Mouse (Mus musculus) embryo, embryonic 11 days (tissue): ENCODE results near the gene Pip4k2b.
"Not testable (repeated sequence)": the region's sequence is repeated elsewhere in the genome, so short reads cannot be mapped to it uniquely, and the experiment has no call there.

Experiments
- DNase-seq: peaks from one replicate; pipeline ENCODE4 v3.0.0-alpha.2; 2015

The Pip4k2b gene

DNA sequence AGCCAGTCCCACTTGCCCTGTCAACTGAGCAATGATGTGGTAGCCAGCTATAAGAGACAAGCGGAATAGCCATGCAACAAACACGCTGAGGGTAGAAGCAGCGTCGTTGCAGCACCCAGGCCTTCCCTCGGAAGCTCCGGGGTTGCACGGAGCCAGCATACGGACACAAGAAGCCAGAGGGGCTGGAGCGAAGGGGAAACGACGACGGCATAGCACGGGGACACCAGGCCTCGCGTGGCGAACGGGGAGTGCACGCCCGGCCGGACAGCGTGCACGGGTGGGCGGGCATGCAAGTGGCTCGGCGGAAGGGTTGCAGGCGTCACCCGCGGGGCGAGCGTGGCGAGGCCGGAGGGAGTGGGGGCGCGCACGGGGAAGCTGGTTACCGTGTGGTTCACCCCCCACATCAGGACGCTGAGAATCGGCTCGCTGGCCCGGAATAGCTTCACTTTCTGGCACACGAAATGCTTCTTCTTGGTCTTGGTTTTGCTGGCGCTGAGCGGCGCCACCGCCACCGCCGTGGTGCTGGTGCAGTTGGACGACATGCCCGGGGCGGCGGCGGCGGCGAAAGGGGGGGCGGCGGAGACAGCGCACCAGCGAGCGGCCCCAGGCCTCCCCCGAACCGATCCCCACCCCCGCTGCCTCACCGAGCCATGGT is at the start of gene Pip4k2b:
TSS of gene Pip4k2b (minus strand) at position 642 of the 655 bp plus-strand sequence.
- peak; percentile 68 for DNase-seq

DNA sequence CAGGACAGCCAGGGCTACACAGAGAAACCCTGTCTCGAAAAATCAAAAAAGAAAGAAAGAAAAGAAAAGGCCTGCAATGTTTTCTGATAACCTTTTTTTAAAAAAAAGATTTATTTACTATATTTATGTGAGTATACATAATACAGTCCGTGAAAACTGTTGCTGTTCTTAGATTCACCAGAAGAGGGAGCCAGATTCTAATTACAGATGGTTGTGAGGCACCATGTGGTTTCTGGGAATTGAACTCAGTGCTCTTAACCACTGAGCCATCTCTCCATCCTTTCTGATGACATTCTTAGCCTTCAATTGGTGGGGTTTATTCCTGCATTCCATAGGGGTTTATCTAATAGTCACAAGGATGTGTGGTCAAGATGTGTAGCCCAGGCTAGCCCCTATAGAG is 48.7 kb upstream of the Pip4k2b start:
- peak; percentile 65 for DNase-seq

DNA sequence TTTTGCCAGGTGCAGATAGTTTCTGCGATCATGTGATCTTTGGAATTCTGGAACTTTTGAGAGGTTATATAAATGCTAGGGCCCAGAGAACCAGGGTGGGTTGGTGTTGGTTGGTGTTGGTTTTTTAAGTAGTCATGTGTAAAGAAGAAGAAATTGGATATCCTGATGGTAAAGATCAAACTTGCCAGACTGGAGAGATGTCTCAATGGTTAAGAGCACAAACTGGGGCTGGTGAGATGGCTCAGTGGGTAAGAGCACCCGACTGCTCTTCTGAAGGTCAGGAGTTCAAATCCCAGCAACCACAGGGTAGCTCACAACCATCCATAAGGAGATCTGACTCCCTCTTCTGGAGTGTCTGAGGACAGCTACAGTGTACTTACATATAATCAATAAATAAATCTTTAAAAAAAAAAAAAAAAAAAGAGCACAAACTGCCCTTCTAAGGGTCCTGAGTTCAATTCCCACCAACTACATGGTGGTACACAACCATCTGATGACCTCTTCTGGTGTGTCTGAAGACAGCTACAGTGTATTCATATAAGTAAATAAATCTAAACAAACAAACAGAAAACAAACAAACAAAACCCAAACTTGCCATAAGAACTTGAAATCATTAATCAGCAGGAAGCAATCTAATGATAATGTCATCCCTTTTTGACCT is 46.4 kb upstream of the Pip4k2b start:
- DNase-seq: not testable (repeated sequence)

DNA sequence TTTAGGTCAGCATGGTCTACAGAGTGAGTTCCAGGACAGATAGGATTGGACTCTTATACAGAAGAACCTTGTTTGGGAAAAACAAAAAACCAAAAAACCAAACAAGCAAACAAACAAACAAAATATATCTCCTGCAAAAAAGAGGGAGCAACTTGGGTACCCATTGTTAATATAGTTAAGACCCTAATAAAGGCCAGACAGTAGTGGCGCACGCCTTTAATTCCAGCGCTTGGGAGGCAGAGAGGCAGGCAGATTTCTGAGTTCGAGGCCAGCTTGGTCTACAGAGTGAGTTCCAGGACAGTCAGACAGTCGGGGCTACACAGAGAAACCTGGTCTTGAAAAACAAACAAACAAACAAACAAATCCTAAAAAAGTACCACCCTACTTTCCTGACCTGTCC is 45.2 kb upstream of the Pip4k2b start:
- no peak for DNase-seq

DNA sequence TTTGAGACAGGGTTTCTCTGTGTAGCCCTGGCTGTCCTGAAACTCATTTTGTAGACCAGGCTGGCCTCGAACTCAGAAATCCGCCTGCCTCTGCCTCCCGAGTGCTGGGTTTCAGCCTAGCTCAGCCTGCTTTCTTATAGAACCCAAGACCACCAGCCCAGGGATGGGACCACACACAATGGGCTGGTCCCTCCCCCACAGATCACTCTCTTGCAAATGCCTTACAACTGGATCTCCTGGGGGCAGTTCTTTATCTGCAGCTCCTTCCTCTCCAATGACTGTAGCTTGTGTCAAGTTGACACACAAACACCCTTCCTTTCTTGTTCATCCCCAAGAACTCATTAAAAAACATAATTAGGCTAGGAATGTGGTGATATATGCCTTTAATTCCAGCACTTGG is 43.5 kb upstream of the Pip4k2b start:
- no peak for DNase-seq

DNA sequence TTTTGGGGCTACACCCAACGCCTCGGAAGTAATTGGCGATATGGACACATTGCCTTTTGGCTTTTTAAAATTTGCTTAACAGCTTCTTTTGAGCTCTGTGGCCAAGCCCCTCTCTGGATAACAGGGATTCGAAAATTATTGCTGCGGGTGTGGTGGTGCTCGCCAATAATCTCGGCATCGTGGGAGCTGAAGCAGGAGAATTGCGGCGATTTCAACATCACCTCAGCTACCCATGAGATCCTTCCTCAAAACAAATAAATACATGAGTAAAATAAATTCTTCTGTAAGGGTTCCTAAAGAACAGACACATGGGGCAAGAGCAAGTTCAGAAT is 38.0 kb upstream of the Pip4k2b start:
- DNase-seq: no peak

DNA sequence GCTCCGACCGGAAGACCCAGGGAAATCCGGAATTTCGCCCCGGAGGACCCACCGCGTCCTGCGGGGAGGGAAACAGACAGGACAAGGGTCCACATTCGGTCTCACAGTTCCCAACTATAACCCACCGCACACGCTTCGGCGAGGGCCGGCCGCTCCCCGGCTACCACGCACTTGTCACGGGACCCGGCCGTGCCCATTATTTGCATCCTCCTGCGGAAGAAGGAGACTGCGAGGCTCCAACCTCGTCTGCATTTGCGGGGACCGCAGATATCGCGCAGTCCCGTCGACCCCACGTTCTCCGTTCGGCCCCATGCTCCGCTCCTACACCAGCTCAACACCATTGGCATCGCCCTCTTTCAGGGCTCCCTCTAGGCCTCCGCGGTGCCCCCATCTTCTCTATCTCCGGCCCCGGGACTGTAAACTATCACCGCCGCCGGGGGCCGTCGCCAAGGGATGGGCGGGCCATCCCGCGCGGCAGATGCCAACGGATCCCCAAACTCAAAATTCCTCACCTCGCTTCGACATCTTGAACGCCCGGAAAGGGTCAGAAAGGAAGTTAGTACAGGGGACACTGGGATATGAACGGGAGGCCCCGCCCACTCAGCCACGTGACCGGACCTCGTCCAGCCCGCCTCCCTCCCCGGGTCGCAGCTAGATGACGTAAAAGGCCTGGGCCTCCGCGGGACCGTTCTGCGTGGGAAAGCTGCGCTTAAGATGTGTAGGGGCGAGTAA is 37.5 kb upstream of the Pip4k2b start, which contains the start of gene Rpl23:
TSS of gene Rpl23 (minus strand) at position 606 of the 732 bp plus-strand sequence.
- peak; percentile 99 for DNase-seq

DNA sequence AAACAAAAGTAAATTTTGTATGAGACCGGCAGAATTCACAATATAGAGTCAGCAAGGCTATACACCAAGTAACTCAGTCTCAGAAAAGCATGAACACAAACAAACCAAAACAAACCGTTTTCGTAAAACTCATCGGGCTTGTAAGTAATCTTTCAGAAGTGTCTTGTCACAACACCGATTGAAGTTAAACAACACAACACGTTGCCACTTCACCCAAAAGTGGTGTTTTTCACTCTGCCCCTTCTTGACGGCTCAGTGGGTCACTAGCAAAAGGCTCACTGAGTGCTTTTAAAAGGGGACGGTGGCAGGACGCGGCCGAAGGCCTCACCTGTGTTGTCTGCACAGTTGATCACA is 37.0 kb upstream of the Pip4k2b start:
- DNase-seq: no peak

DNA sequence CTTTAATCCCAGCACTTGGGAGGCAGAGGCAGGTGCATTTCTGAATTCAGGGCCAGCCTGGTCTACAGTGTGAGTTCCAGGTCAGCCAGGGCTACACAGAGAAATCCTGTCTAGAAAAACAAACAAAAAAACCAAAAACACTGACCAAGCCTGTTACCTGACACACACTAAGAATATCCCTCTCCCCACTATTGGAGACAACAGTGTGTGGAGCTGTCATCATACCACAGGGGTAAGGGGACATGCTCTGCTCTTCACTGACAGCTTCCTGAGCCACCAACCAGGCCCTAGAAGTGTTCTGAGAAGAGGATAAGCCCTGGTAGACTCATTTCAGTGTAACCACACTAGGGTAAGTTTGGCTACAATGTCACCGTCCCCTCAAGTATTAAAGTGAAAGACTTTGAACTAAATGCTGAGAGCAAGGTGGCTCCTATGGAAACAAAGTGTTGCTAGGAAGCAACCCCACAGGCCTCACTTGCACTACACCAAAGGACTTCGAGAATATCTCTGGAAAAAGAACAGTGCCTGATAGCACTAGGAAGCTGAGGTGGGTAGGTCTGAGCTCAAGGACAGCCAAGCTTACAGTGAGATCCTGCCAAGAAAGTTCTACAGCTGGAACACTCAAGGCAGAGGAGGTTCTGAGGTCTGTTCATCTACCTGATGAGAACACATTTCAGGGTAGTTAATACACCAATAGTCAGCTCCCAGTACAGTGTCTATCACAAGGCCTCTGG is 35.6 kb upstream of the Pip4k2b start:
- DNase-seq: no peak

DNA sequence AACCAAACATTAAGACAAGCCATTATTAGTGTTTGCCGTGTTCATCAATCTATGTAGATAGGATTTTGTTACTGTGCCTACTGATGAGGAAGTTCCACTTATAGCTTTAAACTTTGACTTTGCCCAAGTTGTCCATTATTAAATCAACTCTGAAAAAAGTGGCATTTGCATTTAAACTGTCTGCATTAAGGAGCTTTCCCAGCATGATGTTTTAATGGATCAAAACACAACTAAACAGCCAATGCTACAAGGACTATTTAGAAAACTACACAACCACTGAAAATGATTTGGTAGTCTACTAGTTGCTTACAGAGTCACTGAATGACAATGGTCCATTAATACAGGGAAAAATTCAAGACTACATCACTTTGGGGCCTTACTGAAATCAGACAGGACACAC is 34.4 kb upstream of the Pip4k2b start:
- no peak for DNase-seq

DNA sequence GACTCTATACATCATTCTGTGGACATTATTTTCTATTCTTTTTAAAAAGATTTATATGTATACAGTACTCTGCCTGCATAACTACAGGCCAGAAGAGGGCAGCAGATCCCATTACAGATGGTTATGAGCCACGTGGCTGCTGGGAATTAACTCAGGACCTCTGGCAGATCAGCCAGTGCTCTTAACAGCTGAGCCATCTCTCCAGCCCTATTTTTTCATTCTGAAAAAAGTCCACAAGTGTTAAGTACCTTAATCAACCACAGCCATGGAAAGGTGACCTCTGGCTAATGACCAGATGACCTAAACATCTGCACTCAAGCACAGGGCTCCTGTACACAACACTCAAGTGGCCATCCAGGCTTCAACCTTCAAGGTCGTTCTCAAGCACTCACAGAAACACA is 32.6 kb upstream of the Pip4k2b start:
- DNase-seq: peak; percentile 50

DNA sequence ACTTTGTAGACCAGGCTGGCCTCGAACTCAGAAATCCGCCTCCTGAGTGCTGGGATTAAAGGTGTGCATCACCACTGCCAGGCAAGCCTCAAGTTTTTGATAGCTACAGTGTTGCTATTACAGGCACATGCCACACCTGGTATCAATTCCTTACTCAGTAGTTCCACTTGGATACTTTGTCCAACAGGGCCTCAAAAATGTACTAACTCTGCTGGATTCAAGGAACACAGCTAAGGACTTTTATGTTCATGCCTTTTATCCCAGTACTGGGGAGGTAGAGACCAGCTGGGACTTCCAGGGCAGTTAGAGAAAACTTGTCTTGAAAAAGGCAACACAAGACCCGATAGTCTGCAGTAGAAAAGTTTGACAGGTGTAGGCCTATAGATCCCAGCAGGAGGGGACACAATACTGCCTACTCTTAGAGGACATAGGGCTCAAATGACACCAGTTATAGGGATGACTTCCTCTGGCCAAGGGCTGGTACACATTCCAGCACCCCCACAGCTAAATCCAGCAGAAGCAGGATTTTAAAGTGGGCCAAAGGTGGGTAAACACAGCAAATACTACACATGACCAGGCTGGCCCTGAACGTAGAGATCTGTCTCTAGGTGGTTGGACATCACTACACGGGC is 32.1 kb upstream of the Pip4k2b start:
- peak; percentile 16 for DNase-seq

DNA sequence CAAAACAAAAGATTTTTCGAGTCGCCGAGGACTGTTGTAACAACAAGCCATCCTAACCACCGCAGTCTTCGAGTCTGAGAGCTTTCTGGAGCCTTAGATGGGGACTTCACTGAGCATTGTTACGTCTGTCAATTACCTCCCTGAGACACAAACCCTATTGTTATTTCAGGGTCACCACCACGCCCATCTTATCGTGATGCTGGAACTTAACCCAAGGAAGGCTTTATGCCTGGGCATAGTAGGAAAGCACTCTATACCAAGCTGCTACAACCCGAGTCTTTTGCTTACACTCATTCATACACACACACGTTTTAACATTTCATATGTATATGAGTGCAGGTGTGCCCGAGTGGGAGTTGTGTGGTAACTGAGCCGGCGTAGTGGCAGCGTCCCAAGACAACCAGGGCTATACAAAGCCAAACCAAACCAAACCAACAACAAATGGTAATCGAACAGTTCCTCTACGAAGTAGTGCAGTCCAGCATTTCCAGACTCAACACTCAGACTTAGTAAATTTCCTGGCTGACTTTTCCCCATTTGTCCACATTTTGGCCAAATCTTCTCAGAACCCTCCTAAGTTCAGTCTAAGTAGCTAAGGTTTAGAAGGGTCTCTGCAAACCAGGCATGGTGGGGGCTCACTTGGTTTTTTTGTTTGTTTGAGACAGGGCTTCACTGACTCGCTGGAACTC is 31.4 kb upstream of the Pip4k2b start, which contains the start of gene 1700001P01Rik:
TSS of gene 1700001P01Rik (minus strand) at position 111 of the 689 bp plus-strand sequence.
- peak; percentile 19 for DNase-seq

DNA sequence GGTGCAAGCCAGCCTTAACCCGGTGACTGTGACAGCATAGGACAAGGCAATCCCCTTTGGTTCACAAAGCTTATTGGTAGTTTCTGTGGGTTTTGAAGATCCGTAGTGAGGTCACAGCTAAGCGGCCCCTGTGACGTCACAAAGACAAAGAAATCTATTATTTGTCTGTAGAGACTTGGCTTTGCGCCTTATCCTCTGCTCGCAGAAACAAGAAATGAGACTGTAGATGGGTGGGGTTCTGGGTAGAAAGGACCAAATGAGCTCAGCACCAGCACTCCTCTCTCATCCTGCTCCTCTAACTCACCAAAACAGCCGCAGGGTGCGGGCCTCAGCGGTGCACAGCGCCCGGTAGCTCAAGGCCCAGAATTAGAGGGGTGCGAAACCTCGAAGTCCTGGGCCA is 30.7 kb upstream of the Pip4k2b start:
- DNase-seq: no peak

DNA sequence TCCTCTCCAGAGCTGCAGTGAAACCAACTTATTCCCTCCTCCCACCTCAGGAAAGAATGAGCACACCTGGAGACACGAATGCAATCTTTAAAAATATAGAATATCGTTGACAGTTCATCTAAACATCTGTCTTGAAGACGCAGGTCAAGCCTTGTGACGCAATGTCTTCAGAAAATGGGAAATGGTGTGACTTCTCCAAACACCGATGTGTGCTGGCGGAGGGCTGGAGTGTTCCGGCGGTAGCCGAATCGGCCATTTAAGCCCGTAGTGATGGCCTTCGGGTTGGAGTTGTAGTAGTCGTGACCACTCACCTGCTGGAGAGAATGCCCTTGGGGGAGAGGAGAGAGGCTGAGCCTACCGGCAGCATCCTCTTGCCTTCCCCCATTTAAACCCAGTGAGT is 26.9 kb upstream of the Pip4k2b start:
- DNase-seq: no peak

DNA sequence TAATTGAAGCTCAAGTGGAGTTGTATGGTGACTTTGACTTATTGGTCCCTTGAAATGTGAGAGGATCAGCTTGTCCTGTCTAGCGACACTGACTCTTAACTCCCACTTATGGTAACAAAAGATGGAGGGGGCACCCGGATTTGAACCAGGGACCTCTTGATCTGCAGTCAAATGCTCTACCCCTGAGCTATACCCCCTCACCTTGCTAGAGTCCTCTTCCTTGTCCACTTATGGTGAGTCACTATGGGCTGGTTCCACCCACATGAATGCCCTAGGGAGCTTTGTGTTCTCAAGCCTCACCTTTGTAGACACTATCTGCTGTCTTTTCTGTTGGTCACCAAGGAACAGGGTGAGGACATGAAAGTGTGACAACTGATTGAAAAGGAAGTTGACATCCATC is 25.2 kb upstream of the Pip4k2b start:
- no peak for DNase-seq

DNA sequence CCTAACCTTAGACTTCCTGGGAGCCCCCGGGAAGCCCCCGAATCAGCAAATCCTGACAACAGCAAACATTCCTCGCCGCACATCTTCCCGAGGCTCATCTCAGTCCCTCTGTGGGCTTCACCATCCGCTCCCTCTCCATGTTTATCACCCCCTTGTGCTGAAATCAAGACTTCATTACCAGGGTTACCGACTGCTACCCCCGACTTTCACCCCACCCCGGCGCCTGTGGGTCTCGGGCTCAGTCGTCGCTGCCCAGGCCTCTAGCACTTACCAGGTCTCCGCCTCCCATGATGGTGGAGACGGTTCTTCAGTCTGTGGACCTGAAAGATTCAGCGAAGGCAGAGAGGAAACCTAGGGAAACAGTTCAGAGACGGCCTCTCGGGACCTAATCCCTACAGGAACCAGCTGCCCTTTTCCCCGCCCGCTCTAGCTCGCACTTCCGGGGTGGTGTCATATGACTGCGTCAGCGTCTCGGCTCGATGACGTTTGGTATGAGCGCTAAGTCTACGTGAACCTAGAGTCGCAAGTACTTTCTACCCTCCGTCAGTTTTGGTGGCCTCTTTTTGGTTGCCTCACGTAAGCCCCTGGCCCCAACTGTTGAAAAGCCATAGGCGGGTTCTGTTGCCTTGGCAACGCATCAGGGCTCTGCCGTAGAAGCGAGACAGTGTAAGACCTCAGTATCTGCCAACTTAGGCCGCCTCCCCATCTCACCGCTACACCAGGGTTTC is 21.8 kb upstream of the Pip4k2b start, which contains the start of gene Cwc25:
TSS of gene Cwc25 (minus strand) at position 403 of the 728 bp plus-strand sequence.
- DNase-seq: peak; percentile 96

DNA sequence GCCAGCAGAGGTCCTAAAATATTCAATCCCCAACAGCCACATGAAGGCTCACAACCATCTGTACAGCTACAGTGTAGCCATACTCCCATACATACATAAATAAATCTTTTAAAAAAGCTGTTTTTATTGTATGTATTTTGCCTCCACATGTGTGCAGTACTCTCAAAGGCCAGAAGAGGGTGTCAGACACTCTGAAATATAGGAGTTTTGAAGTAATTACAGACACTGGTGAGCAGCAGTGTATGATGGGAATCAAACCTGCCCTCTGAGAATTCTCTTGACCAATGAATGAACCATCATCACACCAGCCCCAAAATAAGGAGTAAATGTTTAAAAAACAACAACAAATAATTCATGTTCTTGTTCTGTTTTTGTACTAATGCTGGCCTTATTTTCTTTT is 17.1 kb upstream of the Pip4k2b start:
- DNase-seq: peak; percentile 10

DNA sequence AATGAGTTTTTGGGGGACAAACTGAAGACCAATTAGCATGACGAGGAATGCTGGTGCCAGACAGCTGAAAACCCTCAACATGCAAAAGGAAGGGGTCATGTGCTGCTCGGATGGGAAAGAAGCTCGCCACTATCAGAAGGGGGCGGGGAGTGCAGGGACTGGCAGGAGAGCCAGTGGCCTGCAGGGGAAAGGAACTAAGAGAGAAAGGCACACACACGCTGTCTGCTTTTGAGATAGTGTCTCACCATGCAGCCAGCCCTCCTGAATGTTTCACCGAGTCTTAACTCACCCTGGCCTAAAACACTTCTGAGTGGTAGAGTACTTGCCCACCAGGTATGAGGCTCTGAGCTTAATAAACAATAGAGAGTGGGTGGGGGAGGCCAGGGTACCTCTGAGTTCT is 14.4 kb upstream of the Pip4k2b start:
- no peak for DNase-seq

DNA sequence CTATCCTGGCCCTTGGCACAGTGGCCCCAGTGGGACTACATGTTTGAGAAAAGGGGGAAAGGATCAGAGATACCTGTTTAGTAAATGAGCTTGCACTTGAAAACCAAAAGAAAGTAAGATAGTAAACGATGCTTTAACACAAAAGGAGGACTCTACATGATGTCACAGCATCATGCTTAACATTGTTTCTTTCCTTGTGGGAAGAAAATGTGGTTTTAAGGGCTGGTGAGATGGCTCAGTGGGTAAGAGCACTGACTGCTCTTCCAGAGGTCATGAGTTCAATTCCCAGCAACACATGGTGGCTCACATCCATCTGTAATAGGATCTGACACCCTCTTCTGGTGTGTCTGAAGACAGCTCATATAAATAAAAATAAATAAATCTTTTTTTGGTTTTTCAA is 13.6 kb upstream of the Pip4k2b start:
- DNase-seq: no peak

DNA sequence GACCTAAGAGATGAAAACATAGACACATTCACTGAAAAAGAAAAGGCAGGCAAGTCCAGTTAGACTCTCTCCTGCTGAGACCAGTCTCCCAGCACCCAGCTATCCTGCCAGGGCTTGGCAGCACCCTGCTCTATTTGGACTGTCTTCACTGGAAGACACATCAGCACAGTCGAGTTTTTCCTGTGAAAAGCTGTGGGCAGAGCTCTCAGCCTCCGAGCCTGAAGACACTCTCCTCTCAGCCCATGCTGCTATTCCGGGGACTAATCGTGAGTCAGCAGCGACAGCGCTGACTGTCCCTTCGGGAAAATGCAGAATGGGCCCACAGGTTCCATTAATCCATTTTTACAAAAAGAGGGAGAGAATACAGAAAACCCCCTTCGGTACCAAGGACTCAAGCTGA is 8.8 kb upstream of the Pip4k2b start:
- no peak for DNase-seq

DNA sequence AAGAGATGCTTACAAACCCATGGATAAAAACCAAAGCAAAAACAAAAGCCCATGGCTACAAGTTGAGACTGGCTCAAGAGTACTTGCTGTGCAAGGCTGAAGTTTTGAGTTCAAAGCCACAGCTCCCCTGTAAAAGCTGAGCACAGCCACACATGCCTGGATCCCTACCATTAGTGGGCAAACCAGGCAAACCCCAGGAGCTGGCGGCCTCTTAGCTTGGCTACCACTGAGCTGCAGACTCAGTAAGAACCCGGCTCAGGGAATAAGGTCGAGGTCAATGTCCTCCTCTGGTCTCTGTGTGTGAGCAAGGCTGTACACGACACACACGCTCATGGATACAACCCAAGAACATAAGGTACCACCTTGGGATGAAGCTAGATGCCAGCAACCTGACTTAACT is 4.0 kb upstream of the Pip4k2b start:
- DNase-seq: no peak
